Mouse (Mus musculus) frontal cortex, postnatal 36 days (tissue): Measurements from ENCODE around the gene Pak7.
A peak's percentile ranks its signal among the peaks of the same experiment; 100 is the strongest.

ENCODE experiments used
- DNase-seq, 2 experiments: peaks; one replicate each; pipeline ENCODE4 v3.0.0; 2022; ENCODE audit warnings: low spot score in 2 of 2

Pak7 gene

GRCm38 (mm10) chr2:136175030-136175429 is 212.7 kb downstream of the Pak7 start:
- DNase-seq: peak in 1 of 2 experiments; percentile 41

- DNase-seq: no peak
These were observed 237.0 kb downstream of the Pak7 start for GRCm38 (mm10) chr2:136150752-136151151.

GRCm38 (mm10) chr2:136149530-136149929 is 238.2 kb downstream of the Pak7 start:
- no peak for DNase-seq

GRCm38 (mm10) chr2:136148999-136149398 is 238.8 kb downstream of the Pak7 start:
- peak; percentile 80 to 85 for DNase-seq

- no peak for DNase-seq
These were observed 247.0 kb downstream of the Pak7 start for GRCm38 (mm10) chr2:136140807-136141206.

- DNase-seq: peak in 1 of 2 experiments; percentile 49
These were observed 248.4 kb downstream of the Pak7 start for GRCm38 (mm10) chr2:136139159-136140069.

- DNase-seq: no peak
These were observed 249.3 kb downstream of the Pak7 start for GRCm38 (mm10) chr2:136138451-136138850.

GRCm38 (mm10) chr2:136121867-136122266 is 265.9 kb downstream of the Pak7 start:
- no peak for DNase-seq

GRCm38 (mm10) chr2:136118006-136118405 is 269.8 kb downstream of the Pak7 start:
- DNase-seq: no peak

- peak in 1 of 2 experiments; percentile 47 for DNase-seq
These were observed 274.4 kb downstream of the Pak7 start for GRCm38 (mm10) chr2:136113374-136113773.

- DNase-seq: no peak
These were observed 278.8 kb downstream of the Pak7 start for GRCm38 (mm10) chr2:136109038-136109363.

GRCm38 (mm10) chr2:136108124-136109037 is 279.4 kb downstream of the Pak7 start:
- DNase-seq: no peak

- DNase-seq: no peak
These were observed 280.2 kb downstream of the Pak7 start for GRCm38 (mm10) chr2:136107597-136107996.

GRCm38 (mm10) chr2:136097143-136097542 is 290.6 kb downstream of the Pak7 start:
- no peak for DNase-seq

GRCm38 (mm10) chr2:136095978-136096377 is 291.8 kb downstream of the Pak7 start:
- no peak for DNase-seq

- no peak for DNase-seq
These were observed 323.4 kb downstream of the Pak7 start for GRCm38 (mm10) chr2:136064356-136064755.

GRCm38 (mm10) chr2:136059029-136059669 is 328.6 kb downstream of the Pak7 start:
- DNase-seq: no peak

- DNase-seq: no peak
These were observed 329.4 kb downstream of the Pak7 start for GRCm38 (mm10) chr2:136058398-136058797.

- DNase-seq: peak; percentile 56 to 61
These were observed 329.9 kb downstream of the Pak7 start for GRCm38 (mm10) chr2:136057861-136058331.

GRCm38 (mm10) chr2:136051688-136052289 is 336.0 kb downstream of the Pak7 start, which contains the start of gene Lamp5:
Lamp5 (plus strand) TSS chr2:136052239.
- no peak for DNase-seq
